Mouse (Mus musculus): ENCODE measurements around the gene Aars. TPM values are rescaled to one million over a fixed set of nuclear protein-coding genes. Genes with fewer than 3 reads are reported as not detected.

Gene Aars
- total RNA-seq, 2 experiments from 2014 or later: 85.2 to 88.8 TPM

Small RNA genes within 50 kb of the gene (microRNA-seq; reads per million reads assigned to microRNA genes)
- gene Gm24103: 0 reads per million in 2 experiments
- gene Mir3473d: 0.30 to 0.63 reads per million in 2 experiments

Other genes with a start within 250 kb of the Aars start
- gene Il34, start 227.2 kb upstream of the Aars start, total RNA-seq (2021): 10 to 100 TPM; 76.7 to 81.1 TPM
- gene Cog4, start 186.5 kb upstream of the Aars start, total RNA-seq (2021): 10 to 100 TPM; 58.6 to 67.6 TPM
- 10 to 100 TPM; 73.1 to 76.9 TPM for gene Sf3b3, start 186.4 kb upstream of the Aars start, total RNA-seq (2021)
- 10 to 100 TPM; 20.8 to 24.0 TPM for gene Fuk, start 130.7 kb upstream of the Aars start, total RNA-seq (2021)
- 10 to 100 TPM; 94.9 to 95.6 TPM for gene St3gal2, start 113.2 kb upstream of the Aars start, total RNA-seq (2021)
- 10 to 100 TPM; 28.9 to 31.0 TPM for gene Ddx19a, start 35.3 kb upstream of the Aars start, total RNA-seq (2021)
- 10 to 100 TPM; 19.9 TPM for gene Ddx19b, start 1.4 kb upstream of the Aars start, total RNA-seq (2021)
- gene Exosc6, start 23.2 kb downstream of the Aars start, total RNA-seq (2021): not detected
- gene Clec18a, start 59.3 kb downstream of the Aars start, total RNA-seq (2021): 1 to 10 TPM; 1.1 to 1.2 TPM
- 10 to 100 TPM; 25.9 to 26.1 TPM for gene Pdpr, start 61.5 kb downstream of the Aars start, total RNA-seq (2021)
- 100 to 1,000 TPM; 140 to 142 TPM for gene Glg1, start 226.1 kb downstream of the Aars start, total RNA-seq (2021)